Mouse (Mus musculus) forebrain, postnatal 0 days (tissue): ENCODE data around the gene Utrn. TPM values are rescaled to one million over a fixed set of nuclear protein-coding genes. Genes with fewer than 3 reads are reported as not detected.

ENCODE experiments used
- ATAC-seq: fragments of 200-750 bp; cut with Nextera tagmentation; 2 replicates; pipeline ENCODE4 v1.8.0; 2017; ENCODE audit warnings: mild to moderate bottlenecking, moderate library complexity
- DNase-seq: peaks from one replicate; pipeline ENCODE4 v3.0.0-alpha.2; 2015
- H3K27ac ChIP-seq: fragments of 300-500 bp; sonication (generic); 2 replicates; pipeline ENCODE4 v1.5.1; 2014; ENCODE audit warnings: low read depth, mild to moderate bottlenecking, antibody characterized with exemption, low read length, moderate library complexity, mixed read lengths
- H3K27me3 ChIP-seq: fragments of 300-500 bp; sonication (generic); 2 replicates; pipeline ENCODE4 v1.6.1; 2014; ENCODE audit warnings: mild to moderate bottlenecking, low read length, mixed read lengths; ENCODE audit not compliant: insufficient read depth
- H3K36me3 ChIP-seq: fragments of 300-500 bp; sonication (generic); 2 replicates; pipeline ENCODE4 v1.6.1; 2014; ENCODE audit warnings: mild to moderate bottlenecking, moderate library complexity; ENCODE audit not compliant: insufficient read depth
- H3K4me1 ChIP-seq: fragments of 300-500 bp; sonication (generic); 2 replicates; pipeline ENCODE4 v1.6.1; 2014; ENCODE audit warnings: antibody characterized with exemption; ENCODE audit not compliant: insufficient read depth
- H3K4me2 ChIP-seq: fragments of 300-500 bp; sonication (generic); 2 replicates; pipeline ENCODE4 v1.6.1; 2014; ENCODE audit warnings: low read depth, mild to moderate bottlenecking, moderate library complexity
- H3K4me3 ChIP-seq: fragments of 300-500 bp; sonication (generic); 2 replicates; pipeline ENCODE4 v1.5.1; 2014; ENCODE audit warnings: low read depth, low read length, mixed read lengths
- H3K9ac ChIP-seq: fragments of 300-500 bp; sonication (generic); 2 replicates; pipeline ENCODE4 v1.6.1; 2014; ENCODE audit warnings: mild to moderate bottlenecking
- H3K9me3 ChIP-seq: fragments of 300-500 bp; sonication (generic); 2 replicates; pipeline ENCODE4 v1.6.1; 2016; ENCODE audit warnings: low read length
- CTCF ChIP-seq: sonication (generic); IDR thresholded peaks from 2 replicates; pipeline ENCODE4 v1.5.1; 2016; ENCODE audit warnings: antibody characterized with exemption, control low read depth, low read depth
- WGBS: fragments of 180-500 bp; shearing (Covaris S2); extraction: QIAGEN DNeasy Blood & Tissue Kit; methylation state at CpG from one replicate; pipeline ENCODE4 v1.1.7; 2014; 5-methylcytosine and 5-hydroxymethylcytosine counted together
- polyA plus RNA-seq: library from polyadenylated mRNA; unstranded; fragments of >200 nt; fragmentation: Nextera tagmentation; extraction: Ambion mirVana; gene quantifications from 2 replicates; pipeline ENCODE4 v1.2.1, GENCODE M21; 2015
- total RNA-seq: library from RNA; depleted of rRNA; stranded (reverse); fragments of >200 nt; gene quantifications from 2 replicates; pipeline ENCODE4 v1.2.3, GENCODE M21; 2014

Utrn gene
- total and polyA plus RNA-seq, 2 experiments from 2014 or later: 14.2 to 26.8 TPM

DNA sequence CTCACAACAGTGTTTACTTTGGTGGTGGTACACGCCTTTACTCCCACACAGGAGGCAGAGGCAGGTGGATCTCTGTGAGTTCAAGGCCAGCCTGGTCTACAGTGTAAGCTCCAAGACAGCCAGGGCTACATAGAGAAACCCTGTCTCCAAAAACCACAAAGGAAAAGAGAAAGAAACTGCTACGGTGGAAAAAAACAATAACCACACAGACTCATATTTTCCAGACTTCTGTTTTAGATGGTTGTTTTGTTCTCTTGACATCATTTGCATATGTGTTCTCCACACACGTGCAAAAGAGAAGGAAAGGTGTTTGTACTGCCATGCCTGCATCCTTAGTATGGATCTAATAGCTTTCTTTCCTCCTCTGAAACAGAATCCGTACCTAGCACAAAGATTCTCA lies 55.3 kb downstream of the Utrn start:
- H3K9me3 ChIP-seq: no peaks in the 10 kb centered on the region
- H3K4me2 ChIP-seq: no peak overlapping the region
- H3K4me3 ChIP-seq: no peak overlapping the region
- DNase-seq (no peak), ATAC-seq (no peak)
- no peak overlapping the region for H3K9ac ChIP-seq
- H3K36me3 ChIP-seq: no peaks in the 10 kb centered on the region
- WGBS: 79% methylated on average over 4 of the region's 4 CpGs
- H3K27ac ChIP-seq: no peak overlapping the region
- no peaks in the 10 kb centered on the region for H3K4me1 ChIP-seq
- TF ChIP-seq CTCF: no peak
- H3K27me3 ChIP-seq: no peaks in the 10 kb centered on the region

DNA sequence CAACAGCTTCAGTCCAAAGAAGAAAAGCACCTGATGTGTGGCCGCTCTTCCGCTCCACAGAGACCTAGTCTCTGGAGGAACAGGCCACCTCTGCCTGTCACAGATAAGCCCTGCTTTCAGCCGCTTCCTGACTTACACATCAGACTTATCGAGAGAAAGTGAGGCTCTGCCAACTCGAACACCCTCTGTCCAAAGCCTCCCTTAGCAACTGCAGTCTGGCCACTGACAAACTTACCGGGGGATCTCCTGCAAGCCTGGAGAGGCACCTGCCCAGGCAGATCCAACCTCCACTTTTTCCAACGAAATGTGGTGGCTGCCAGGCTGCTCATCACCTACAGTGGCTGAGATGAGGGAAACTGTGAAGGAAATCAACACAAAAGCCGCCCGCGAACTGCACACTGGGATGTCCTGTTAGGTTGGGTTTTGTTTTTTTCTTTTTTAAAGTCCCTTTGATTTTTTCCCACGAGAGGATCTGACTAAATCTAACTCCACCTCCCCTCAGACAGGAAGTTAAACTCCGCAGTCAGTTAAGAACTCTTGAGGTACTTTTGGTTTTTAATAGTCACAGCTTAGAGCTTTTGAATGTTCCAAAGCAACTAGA lies 55.9 kb downstream of the Utrn start:
- peak overlapping the region; percentile 35; the same call in 1 of the 2 replicates for H3K27ac ChIP-seq
- no peaks in the 10 kb centered on the region for H3K27me3 ChIP-seq
- no peak overlapping the region for H3K4me2 ChIP-seq
- H3K36me3 ChIP-seq: no peaks in the 10 kb centered on the region
- no peak for DNase-seq
- H3K4me1 ChIP-seq: no peaks in the 10 kb centered on the region
- no peak overlapping the region for H3K4me3 ChIP-seq
- TF ChIP-seq CTCF: no peak
- no peak for ATAC-seq
- no peaks in the 10 kb centered on the region for H3K9me3 ChIP-seq
- 75% methylated on average over 12 of the region's 12 CpGs for WGBS
- H3K9ac ChIP-seq: no peak overlapping the region

- DNase-seq: no peak
- no peak overlapping the region for H3K27ac ChIP-seq
- H3K9me3 ChIP-seq: no peaks in the 10 kb centered on the region
- no peak for TF ChIP-seq CTCF
- WGBS: 87% methylated on average over 5 of the region's 5 CpGs
- no peaks in the 10 kb centered on the region for H3K4me1 ChIP-seq
- no peak overlapping the region for H3K4me3 ChIP-seq
- no peaks in the 10 kb centered on the region for H3K27me3 ChIP-seq
- no peak for ATAC-seq
- no peak overlapping the region for H3K9ac ChIP-seq
- H3K4me2 ChIP-seq: no peak overlapping the region
- no peaks in the 10 kb centered on the region for H3K36me3 ChIP-seq
These were observed 56.5 kb downstream of the Utrn start for GRCm38 (mm10) chr10:12812680-12813079.

DNA sequence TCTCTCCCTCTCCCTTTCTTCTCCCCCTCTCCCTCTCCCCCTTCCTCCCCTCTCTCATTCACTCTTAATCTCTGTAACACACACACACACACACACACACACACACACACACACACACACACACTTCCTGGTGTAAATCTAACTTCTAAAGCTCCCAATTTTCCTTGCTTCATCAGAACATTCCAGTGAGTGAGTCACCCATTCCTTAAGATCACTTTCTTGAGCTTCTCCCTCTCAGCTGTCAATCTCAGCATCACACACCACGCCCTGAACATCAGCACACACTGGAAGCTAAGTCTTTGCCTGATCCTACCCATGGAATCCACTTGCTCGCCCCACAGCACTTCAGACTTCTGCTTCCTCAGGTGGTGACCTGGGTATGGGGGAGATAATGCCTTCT lies 58.3 kb downstream of the Utrn start:
- Histone ChIP-seq H3K4me2 (no peak overlapping the region), H3K36me3 (no peaks in the 10 kb centered on the region), H3K4me1 (no peaks in the 10 kb centered on the region), H3K27me3 (no peaks in the 10 kb centered on the region), H3K9ac (no peak overlapping the region), H3K9me3 (no peaks in the 10 kb centered on the region), H3K4me3 (no peak overlapping the region), H3K27ac (no peak overlapping the region)
- ATAC-seq (no peak), DNase-seq (no peak)
- TF ChIP-seq CTCF: no peak
- WGBS: 85% methylated on average over 2 of the region's 2 CpGs

DNA sequence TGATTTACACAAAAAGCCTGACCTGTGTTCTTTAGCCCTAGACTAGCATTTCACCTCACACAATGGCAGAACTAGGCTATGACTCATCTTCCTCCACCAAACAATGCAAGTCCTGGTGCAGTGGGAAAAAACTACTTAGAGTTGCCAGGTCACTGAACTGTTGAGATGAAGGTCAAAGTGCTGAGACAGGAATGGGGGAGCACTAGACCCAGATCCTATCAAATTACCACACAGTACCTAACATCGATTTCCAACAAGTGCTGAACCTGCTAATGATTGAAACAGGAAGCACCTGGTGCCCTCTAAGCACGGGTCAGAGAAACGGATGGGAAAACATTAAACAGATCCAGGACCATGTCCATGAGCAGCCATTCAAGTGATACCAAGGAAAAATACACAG lies 59.5 kb downstream of the Utrn start:
- no peak for TF ChIP-seq CTCF
- DNase-seq (no peak), ATAC-seq (no peak)
- WGBS: 86% methylated on average over 3 of the region's 3 CpGs
- no peaks in the 10 kb centered on the region for H3K4me1 ChIP-seq
- H3K4me3 ChIP-seq: no peak overlapping the region
- H3K27ac ChIP-seq: no peak overlapping the region
- H3K27me3 ChIP-seq: no peaks in the 10 kb centered on the region
- no peaks in the 10 kb centered on the region for H3K9me3 ChIP-seq
- H3K4me2 ChIP-seq: no peak overlapping the region
- H3K9ac ChIP-seq: no peak overlapping the region
- no peaks in the 10 kb centered on the region for H3K36me3 ChIP-seq

GRCm38 (mm10) chr10:12808467-12808866 lies 60.7 kb downstream of the Utrn start:
- H3K27me3 ChIP-seq: no peaks in the 10 kb centered on the region
- H3K9me3 ChIP-seq: no peaks in the 10 kb centered on the region
- 93% methylated on average over 4 of the region's 4 CpGs for WGBS
- ATAC-seq (no peak), DNase-seq (no peak)
- no peak overlapping the region for H3K4me3 ChIP-seq
- no peaks in the 10 kb centered on the region for H3K36me3 ChIP-seq
- no peak overlapping the region for H3K9ac ChIP-seq
- no peak for TF ChIP-seq CTCF
- H3K27ac ChIP-seq: no peak overlapping the region
- H3K4me2 ChIP-seq: no peak overlapping the region
- H3K4me1 ChIP-seq: no peaks in the 10 kb centered on the region

DNA sequence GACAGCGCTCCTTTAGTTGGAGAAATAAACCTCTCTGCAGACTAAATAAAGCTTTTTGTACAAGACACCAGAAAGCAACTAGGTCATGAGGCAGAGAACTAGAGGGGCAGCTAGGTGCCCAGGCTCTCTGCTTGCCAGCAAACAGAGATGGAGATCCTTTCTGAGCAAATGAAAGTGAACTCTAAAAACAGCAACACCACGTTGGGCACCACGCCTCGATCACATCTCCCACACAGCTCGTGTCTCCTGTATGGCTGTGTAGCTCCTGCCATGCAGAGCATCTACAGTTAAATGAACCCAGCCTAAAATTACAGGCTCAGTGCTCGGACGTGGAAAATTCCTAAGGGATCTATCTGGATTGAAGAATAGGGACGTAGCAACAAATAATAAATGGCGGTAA lies 61.5 kb downstream of the Utrn start:
- Histone ChIP-seq H3K4me2 (no peak overlapping the region), H3K4me1 (no peaks in the 10 kb centered on the region), H3K4me3 (no peak overlapping the region), H3K27ac (no peak overlapping the region), H3K9me3 (no peaks in the 10 kb centered on the region), H3K36me3 (no peaks in the 10 kb centered on the region), H3K9ac (no peak overlapping the region), H3K27me3 (no peaks in the 10 kb centered on the region)
- WGBS: 77% methylated on average over 9 of the region's 9 CpGs
- DNase-seq (no peak), ATAC-seq (no peak)
- no peak for TF ChIP-seq CTCF
